Mouse (Mus musculus): ENCODE results near the gene Klk1. TPM values are rescaled to one million over a fixed set of nuclear protein-coding genes. Genes with fewer than 3 reads are reported as not detected.
"Not testable (repeated sequence)": the region's sequence is repeated elsewhere in the genome, so short reads cannot be mapped to it uniquely, and the experiment has no call there.

Klk1 gene
- polyA plus RNA-seq (2016; fragmentation: Nextera tagmentation; extraction: Ambion mirVana) = not detected in 2 replicates

- H3K27me3 ChIP-seq = no peaks in the 10 kb centered on the region
- no peaks in the 10 kb centered on the region for H3K9me3 ChIP-seq (replicated peaks)
- WGBS = 38% methylated on average over 1 of the region's 1 CpGs
- ATAC-seq (ENCODE audit: low FRiP score) = no peak
- H3K4me3 ChIP-seq = no peak within 1 kb of the TSS
- H3K27ac ChIP-seq = no peak within 1 kb of the TSS
- H3K9ac ChIP-seq = no peak within 1 kb of the TSS
- H3K36me3 ChIP-seq = no peaks in the 10 kb centered on the region
- no peaks in the 10 kb centered on the region for H3K4me1 ChIP-seq
- no peak within 1 kb of the TSS for H3K4me2 ChIP-seq (replicated peaks)
These were observed at the start of gene Klk1 for GRCm38 (mm10) chr7:44225076-44225475. Gene Klk1 (plus strand): TSS chr7:44225360.

GRCm38 (mm10) chr7:44179299-44180045, 45.7 kb upstream of the Klk1 start:
- H3K4me2 ChIP-seq (replicated peaks) = no peak overlapping the region
- H3K27ac ChIP-seq = no peak overlapping the region
- 55% methylated on average over 9 of the region's 9 CpGs for WGBS
- no peaks in the 10 kb centered on the region for H3K36me3 ChIP-seq
- H3K9me3 ChIP-seq (replicated peaks) = no peaks in the 10 kb centered on the region
- H3K27me3 ChIP-seq = no peaks in the 10 kb centered on the region
- no peak overlapping the region for H3K4me3 ChIP-seq
- no peak overlapping the region for H3K9ac ChIP-seq
- no peaks in the 10 kb centered on the region for H3K4me1 ChIP-seq
- no peak for ATAC-seq (ENCODE audit: low FRiP score)

GRCm38 (mm10) chr7:44186516-44186915, 38.6 kb upstream of the Klk1 start:
- H3K27ac ChIP-seq; H3K9me3 ChIP-seq (replicated peaks); H3K9ac ChIP-seq; H3K4me2 ChIP-seq (replicated peaks); ATAC-seq (ENCODE audit: low FRiP score); H3K4me3 ChIP-seq; H3K4me1 ChIP-seq; H3K27me3 ChIP-seq; H3K36me3 ChIP-seq: not testable (repeated sequence)
- 75% methylated on average over 8 of the region's 8 CpGs for WGBS

GRCm38 (mm10) chr7:44187936-44188335, 37.2 kb upstream of the Klk1 start, which contains the start of gene Klk1b24:
Gene Klk1b24 (plus strand): TSS chr7:44188236.
- H3K9me3 ChIP-seq (replicated peaks); H3K4me2 ChIP-seq (replicated peaks); H3K4me1 ChIP-seq; ATAC-seq (ENCODE audit: low FRiP score); H3K36me3 ChIP-seq; H3K4me3 ChIP-seq; H3K9ac ChIP-seq; H3K27me3 ChIP-seq; H3K27ac ChIP-seq: not testable (repeated sequence)

GRCm38 (mm10) chr7:44193466-44193865, 31.7 kb upstream of the Klk1 start:
- H3K4me1 ChIP-seq; H3K4me2 ChIP-seq (replicated peaks); H3K9me3 ChIP-seq (replicated peaks); H3K36me3 ChIP-seq; H3K9ac ChIP-seq; ATAC-seq (ENCODE audit: low FRiP score); H3K4me3 ChIP-seq; H3K27ac ChIP-seq; H3K27me3 ChIP-seq: not testable (repeated sequence)
- 81% methylated on average over 1 of the region's 1 CpGs for WGBS

- WGBS = 80% methylated on average over 3 of the region's 3 CpGs
- Histone ChIP-seq H3K27ac (no peak within 1 kb of the TSS), H3K27me3 (no peaks in the 10 kb centered on the region), H3K9me3 (replicated peaks) (no peaks in the 10 kb centered on the region), H3K4me1 (no peaks in the 10 kb centered on the region), H3K4me2 (replicated peaks) (no peak within 1 kb of the TSS), H3K36me3 (no peaks in the 10 kb centered on the region), H3K4me3 (no peak within 1 kb of the TSS), H3K9ac (no peak within 1 kb of the TSS)
- no peak for ATAC-seq (ENCODE audit: low FRiP score)
These were observed 27.3 kb upstream of the Klk1 start, which contains the start of gene Klk1b3 for GRCm38 (mm10) chr7:44197891-44198290. Gene Klk1b3 (plus strand): TSS chr7:44198191.

GRCm38 (mm10) chr7:44207135-44207534, 18.0 kb upstream of the Klk1 start, which contains the start of gene Klk1b4:
Gene Klk1b4 (plus strand): TSS chr7:44207435.
- ATAC-seq (ENCODE audit: low FRiP score); H3K4me2 ChIP-seq (replicated peaks); H3K4me3 ChIP-seq; H3K9me3 ChIP-seq (replicated peaks); H3K4me1 ChIP-seq; H3K27ac ChIP-seq; H3K36me3 ChIP-seq; H3K27me3 ChIP-seq; H3K9ac ChIP-seq: not testable (repeated sequence)
- WGBS = 58% methylated on average over 3 of the region's 3 CpGs

- no peak overlapping the region for H3K9ac ChIP-seq
- H3K36me3 ChIP-seq = no peaks in the 10 kb centered on the region
- no peak for ATAC-seq (ENCODE audit: low FRiP score)
- 78% methylated on average over 3 of the region's 3 CpGs for WGBS
- no peaks in the 10 kb centered on the region for H3K4me1 ChIP-seq
- no peak overlapping the region for H3K27ac ChIP-seq
- H3K27me3 ChIP-seq = no peaks in the 10 kb centered on the region
- no peaks in the 10 kb centered on the region for H3K9me3 ChIP-seq (replicated peaks)
- H3K4me2 ChIP-seq (replicated peaks) = no peak overlapping the region
- H3K4me3 ChIP-seq = no peak overlapping the region
These were observed 16.9 kb upstream of the Klk1 start for GRCm38 (mm10) chr7:44208307-44208706.

GRCm38 (mm10) chr7:44215645-44216044, 9.5 kb upstream of the Klk1 start, which contains the start of gene Klk1b5:
Gene Klk1b5 (plus strand): TSS chr7:44215945.
- Histone ChIP-seq H3K36me3 (no peaks in the 10 kb centered on the region), H3K4me3 (no peak within 1 kb of the TSS), H3K4me2 (replicated peaks) (no peak within 1 kb of the TSS), H3K9ac (no peak within 1 kb of the TSS), H3K4me1 (no peaks in the 10 kb centered on the region), H3K27ac (no peak within 1 kb of the TSS), H3K9me3 (replicated peaks) (no peaks in the 10 kb centered on the region), H3K27me3 (no peaks in the 10 kb centered on the region; the same call in 1 of the 2 replicates)
- ATAC-seq (ENCODE audit: low FRiP score) = no peak
- WGBS = 81% methylated on average over 1 of the region's 1 CpGs

- 70% methylated on average over 8 of the region's 10 CpGs for WGBS
- not testable (repeated sequence) for ATAC-seq (ENCODE audit: low FRiP score); H3K27me3 ChIP-seq; H3K4me2 ChIP-seq (replicated peaks); H3K4me1 ChIP-seq; H3K9ac ChIP-seq; H3K4me3 ChIP-seq; H3K27ac ChIP-seq; H3K36me3 ChIP-seq; H3K9me3 ChIP-seq (replicated peaks)
These were observed 3.6 kb upstream of the Klk1 start for GRCm38 (mm10) chr7:44221601-44222000.

- not testable (repeated sequence) for H3K9me3 ChIP-seq (replicated peaks); H3K27ac ChIP-seq; H3K4me3 ChIP-seq; H3K4me1 ChIP-seq; H3K4me2 ChIP-seq (replicated peaks); H3K9ac ChIP-seq; H3K36me3 ChIP-seq; H3K27me3 ChIP-seq; ATAC-seq (ENCODE audit: low FRiP score)
- WGBS = 88% methylated on average over 6 of the region's 6 CpGs
These were observed 2.8 kb upstream of the Klk1 start for GRCm38 (mm10) chr7:44222335-44222734.

GRCm38 (mm10) chr7:44235909-44236308, 10.7 kb downstream of the Klk1 start, which contains the start of gene Gm36864:
Gene Gm36864 (plus strand): TSS chr7:44236177.
- H3K4me1 ChIP-seq = no peaks in the 10 kb centered on the region
- no peaks in the 10 kb centered on the region for H3K9me3 ChIP-seq (replicated peaks)
- H3K9ac ChIP-seq = no peak within 1 kb of the TSS
- WGBS = 81% methylated on average over 3 of the region's 3 CpGs
- H3K4me3 ChIP-seq = no peak within 1 kb of the TSS
- H3K36me3 ChIP-seq = no peaks in the 10 kb centered on the region
- no peak within 1 kb of the TSS for H3K27ac ChIP-seq
- H3K27me3 ChIP-seq = 0 out of 2 replicates have a peak, but pooled peaks cover 2% of the 10 kb centered on the region
- H3K4me2 ChIP-seq (replicated peaks) = no peak within 1 kb of the TSS
- no peak for ATAC-seq (ENCODE audit: low FRiP score)

GRCm38 (mm10) chr7:44239913-44240312, 14.8 kb downstream of the Klk1 start:
- H3K36me3 ChIP-seq = no peaks in the 10 kb centered on the region
- H3K9me3 ChIP-seq (replicated peaks) = 0 out of 2 replicates have a peak, but pooled peaks cover 2% of the 10 kb centered on the region
- H3K27ac ChIP-seq = no peak overlapping the region
- no peak overlapping the region for H3K9ac ChIP-seq
- H3K4me2 ChIP-seq (replicated peaks) = no peak overlapping the region
- ATAC-seq (ENCODE audit: low FRiP score) = no peak
- H3K4me3 ChIP-seq = no peak overlapping the region
- no peaks in the 10 kb centered on the region for H3K27me3 ChIP-seq
- H3K4me1 ChIP-seq = no peaks in the 10 kb centered on the region
- WGBS = 57% methylated on average over 2 of the region's 2 CpGs

Measured in hindbrain, embryonic 12.5 days (tissue).